Mouse (Mus musculus) forebrain, embryonic 11.5 days (tissue): Measurements from ENCODE around the gene Plekhd1. TPM values are rescaled to one million over a fixed set of nuclear protein-coding genes. Genes with fewer than 3 reads are reported as not detected.
A peak's percentile ranks its signal among the peaks of the same experiment; 100 is the strongest.

Experiments
- ATAC-seq: fragments of 200-750 bp; cut with Nextera tagmentation; replicated peaks from 2 replicates; pipeline ENCODE4 v1.8.0; 2017; ENCODE audit warnings: moderate TSS enrichment; ENCODE audit not compliant: low FRiP score
- DNase-seq: peaks from one replicate; pipeline ENCODE4 v3.0.0-alpha.2; 2017; ENCODE audit warnings: low spot score
- H3K27ac ChIP-seq: fragments of 300-500 bp; sonication (generic); 2 replicates; pipeline ENCODE4 v1.5.1; 2014; ENCODE audit warnings: low read depth, low read length
- H3K27me3 ChIP-seq: fragments of 300-500 bp; sonication (generic); 2 replicates; pipeline ENCODE4 v1.6.1; 2014; ENCODE audit warnings: mild to moderate bottlenecking, low read length, mixed read lengths; ENCODE audit not compliant: control insufficient read depth, insufficient read depth
- H3K36me3 ChIP-seq: fragments of 300-500 bp; sonication (generic); 2 replicates; pipeline ENCODE4 v1.6.1; 2014; ENCODE audit warnings: mild to moderate bottlenecking, low read length, moderate library complexity, mixed read lengths; ENCODE audit not compliant: control insufficient read depth, insufficient read depth
- H3K4me1 ChIP-seq: fragments of 300-500 bp; sonication (generic); replicated peaks from 2 replicates; pipeline ENCODE4 v1.6.1; 2014; ENCODE audit warnings: low read length, mixed read lengths; ENCODE audit not compliant: control insufficient read depth, insufficient read depth
- H3K4me2 ChIP-seq: fragments of 300-500 bp; sonication (generic); 2 replicates; pipeline ENCODE4 v1.6.1; 2014; ENCODE audit warnings: low read depth, mild to moderate bottlenecking, low read length, moderate library complexity, mixed read lengths; ENCODE audit not compliant: severe bottlenecking
- H3K4me3 ChIP-seq: fragments of 300-500 bp; sonication (generic); 2 replicates; pipeline ENCODE4 v1.5.1; 2014; ENCODE audit warnings: low read depth, low read length
- H3K9ac ChIP-seq: fragments of 300-500 bp; sonication (generic); 2 replicates; pipeline ENCODE4 v1.6.1; 2014; ENCODE audit warnings: low read length
- H3K9me3 ChIP-seq: fragments of 300-500 bp; sonication (generic); 2 replicates; pipeline ENCODE4 v1.6.1; 2016; ENCODE audit warnings: low read length, mixed read lengths; ENCODE audit not compliant: control insufficient read depth
- WGBS: fragments of 180-500 bp; shearing (Covaris S2); extraction: QIAGEN DNeasy Blood & Tissue Kit; methylation state at CpG from one replicate; pipeline ENCODE4 v1.1.7; 2014; 5-methylcytosine and 5-hydroxymethylcytosine counted together
- polyA plus RNA-seq: library from polyadenylated mRNA; unstranded; fragments of >200 nt; fragmentation: Nextera tagmentation; extraction: Ambion mirVana; gene quantifications from 2 replicates; pipeline ENCODE4 v1.2.1, GENCODE M21; 2014

The Plekhd1 gene
- polyA plus RNA-seq, 1 experiment from 2014 or later = 0.60 TPM

GRCm38 (mm10) chr12:80658661-80659060, 33.7 kb upstream of the Plekhd1 start:
- ATAC-seq = no peak
- 91% methylated on average over 6 of the region's 6 CpGs for WGBS
- H3K9ac ChIP-seq = no peak overlapping the region
- no peak overlapping the region for H3K4me3 ChIP-seq
- H3K9me3 ChIP-seq = no peaks in the 10 kb centered on the region
- DNase-seq = no peak
- no peaks in the 10 kb centered on the region for H3K36me3 ChIP-seq
- no peaks in the 10 kb centered on the region for H3K4me1 ChIP-seq
- no peaks in the 10 kb centered on the region for H3K27me3 ChIP-seq
- no peak overlapping the region for H3K4me2 ChIP-seq
- no peak overlapping the region for H3K27ac ChIP-seq

- Histone ChIP-seq H3K36me3 (no peaks in the 10 kb centered on the region), H3K4me2 (no peak overlapping the region), H3K4me3 (no peak overlapping the region), H3K9me3 (no peaks in the 10 kb centered on the region), H3K4me1 (no peaks in the 10 kb centered on the region), H3K9ac (no peak overlapping the region), H3K27me3 (no peaks in the 10 kb centered on the region), H3K27ac (no peak overlapping the region)
- WGBS = 93% methylated on average over 10 of the region's 10 CpGs
- ATAC-seq (no peak), DNase-seq (no peak)
Observed at GRCm38 (mm10) chr12:80662322-80662721, 30.1 kb upstream of the Plekhd1 start.

DNA sequence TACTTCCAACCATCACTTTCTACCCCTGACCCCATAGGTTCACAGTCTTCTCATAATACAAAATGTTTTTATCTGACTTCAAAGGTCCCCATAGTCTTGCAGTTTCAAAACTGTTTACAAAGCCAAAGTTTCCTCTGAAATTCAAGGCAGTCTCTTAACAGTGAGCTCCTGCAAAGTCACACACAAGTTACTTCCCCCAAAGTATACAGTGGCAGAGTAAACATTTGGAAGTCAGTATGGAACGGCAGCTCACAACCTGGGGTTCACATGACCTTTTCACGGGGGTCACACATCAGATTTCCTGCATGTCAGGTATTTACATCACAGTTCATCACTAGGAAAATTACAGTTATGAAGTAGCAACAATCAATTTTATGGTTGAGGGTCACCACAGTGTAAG, 28.5 kb upstream of the Plekhd1 start:
- no peaks in the 10 kb centered on the region for H3K36me3 ChIP-seq
- no peaks in the 10 kb centered on the region for H3K4me1 ChIP-seq
- no peak overlapping the region for H3K9ac ChIP-seq
- 89% methylated on average over 2 of the region's 2 CpGs for WGBS
- no peak overlapping the region for H3K4me3 ChIP-seq
- no peak overlapping the region for H3K27ac ChIP-seq
- DNase-seq (no peak), ATAC-seq (no peak)
- no peaks in the 10 kb centered on the region for H3K9me3 ChIP-seq
- no peak overlapping the region for H3K4me2 ChIP-seq
- H3K27me3 ChIP-seq = no peaks in the 10 kb centered on the region

- Histone ChIP-seq H3K9ac (no peak overlapping the region), H3K4me3 (no peak overlapping the region), H3K27ac (no peak overlapping the region), H3K4me1 (no peaks in the 10 kb centered on the region), H3K9me3 (no peaks in the 10 kb centered on the region), H3K27me3 (no peaks in the 10 kb centered on the region), H3K36me3 (no peaks in the 10 kb centered on the region), H3K4me2 (no peak overlapping the region)
- WGBS = 95% methylated on average over 2 of the region's 2 CpGs
- DNase-seq (no peak), ATAC-seq (no peak)
Observed at GRCm38 (mm10) chr12:80668391-80668790, 24.0 kb upstream of the Plekhd1 start.

DNA sequence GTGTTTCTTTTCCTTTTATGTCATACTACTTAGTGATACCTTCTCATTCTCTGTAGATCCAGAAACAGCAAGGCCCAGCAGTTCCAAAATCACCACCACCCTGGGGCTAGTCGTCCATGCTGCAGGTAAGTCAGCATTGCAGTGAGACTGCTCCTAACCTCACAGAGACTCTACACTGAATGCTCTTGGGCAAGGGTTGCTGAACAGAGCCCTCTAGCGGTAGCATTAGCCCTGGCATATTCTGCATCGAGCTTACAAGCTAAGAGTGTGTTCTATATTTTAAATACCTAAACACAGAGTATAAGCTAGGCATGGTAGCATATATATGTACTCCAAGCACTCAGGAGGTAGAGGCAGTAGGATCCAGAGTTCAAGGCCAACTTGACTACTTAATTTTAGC, 19.2 kb upstream of the Plekhd1 start:
- Histone ChIP-seq H3K36me3 (no peaks in the 10 kb centered on the region; the same call in 1 of the 2 replicates), H3K9ac (no peak overlapping the region)

GRCm38 (mm10) chr12:80681340-80681739, 11.1 kb upstream of the Plekhd1 start:
- H3K9me3 ChIP-seq = no peaks in the 10 kb centered on the region
- ATAC-seq = no peak
- no peak overlapping the region for H3K9ac ChIP-seq
- H3K4me3 ChIP-seq = no peak overlapping the region
- H3K4me1 ChIP-seq = no peaks in the 10 kb centered on the region
- H3K4me2 ChIP-seq = no peak overlapping the region
- no peaks in the 10 kb centered on the region for H3K27me3 ChIP-seq
- WGBS = 68% methylated on average over 1 of the region's 1 CpGs
- DNase-seq = no peak
- H3K36me3 ChIP-seq = no peaks in the 10 kb centered on the region; the same call in 1 of the 2 replicates
- H3K27ac ChIP-seq = no peak overlapping the region

More for the DNA sequence above, 19.2 kb upstream of the Plekhd1 start:
- peak; percentile 71 for DNase-seq
- ATAC-seq = no peak
- Histone ChIP-seq H3K27ac (no peak overlapping the region), H3K27me3 (no peaks in the 10 kb centered on the region), H3K9me3 (no peaks in the 10 kb centered on the region), H3K4me2 (no peak overlapping the region), H3K4me1 (no peaks in the 10 kb centered on the region), H3K4me3 (no peak overlapping the region)
- WGBS = 20% methylated on average over 3 of the region's 3 CpGs

DNA sequence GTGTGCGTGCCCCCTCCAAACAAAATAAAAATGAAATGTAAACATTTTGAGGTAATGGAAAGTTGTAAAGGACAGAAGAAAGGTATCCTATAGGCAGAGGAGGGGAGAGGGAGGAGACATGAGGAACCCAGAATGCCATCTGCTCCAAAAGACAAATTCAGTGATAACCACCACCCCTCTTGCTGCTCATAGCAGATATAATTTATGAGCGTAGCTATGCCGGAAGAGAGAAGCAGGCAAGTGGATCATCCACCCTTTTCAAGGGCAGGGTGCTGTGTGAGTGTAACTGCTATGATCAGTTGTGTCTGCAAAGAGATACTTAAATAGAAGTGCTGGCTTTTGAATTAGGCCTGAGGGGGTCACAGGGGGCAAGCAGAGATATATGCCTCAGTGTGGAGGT, 8.8 kb upstream of the Plekhd1 start:
- ATAC-seq = no peak
- H3K4me3 ChIP-seq = no peak overlapping the region
- H3K4me2 ChIP-seq = no peak overlapping the region
- H3K27ac ChIP-seq = no peak overlapping the region
- no peaks in the 10 kb centered on the region for H3K36me3 ChIP-seq
- H3K9me3 ChIP-seq = no peaks in the 10 kb centered on the region
- no peak overlapping the region for H3K9ac ChIP-seq
- WGBS = 88% methylated on average over 3 of the region's 3 CpGs
- DNase-seq = no peak
- H3K27me3 ChIP-seq = no peaks in the 10 kb centered on the region
- H3K4me1 ChIP-seq = no peaks in the 10 kb centered on the region

DNA sequence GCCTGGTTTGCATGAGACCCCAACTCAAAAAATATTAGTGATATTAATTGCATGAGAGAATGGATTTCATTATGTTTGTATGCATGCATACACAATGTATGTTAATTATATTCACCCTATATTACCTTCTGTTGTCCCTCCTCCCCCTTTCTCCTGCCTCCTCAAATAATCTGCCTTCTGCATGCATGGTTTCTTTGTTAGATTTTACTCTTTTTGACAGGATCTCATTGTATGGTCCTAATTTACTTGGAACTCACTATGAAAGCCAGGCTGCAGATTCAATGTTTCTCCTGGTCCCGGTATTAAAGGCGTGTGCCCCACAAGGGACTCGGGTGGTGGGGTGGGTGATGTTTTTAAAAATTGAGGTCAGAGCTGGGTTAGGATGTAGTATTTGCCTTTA, 8.1 kb upstream of the Plekhd1 start:
- ATAC-seq (no peak), DNase-seq (no peak)
- no peak overlapping the region for H3K27ac ChIP-seq
- H3K36me3 ChIP-seq = no peaks in the 10 kb centered on the region
- no peaks in the 10 kb centered on the region for H3K9me3 ChIP-seq
- H3K4me3 ChIP-seq = no peak overlapping the region
- no peak overlapping the region for H3K4me2 ChIP-seq
- no peaks in the 10 kb centered on the region for H3K4me1 ChIP-seq
- 55% methylated on average over 3 of the region's 3 CpGs for WGBS
- H3K27me3 ChIP-seq = no peaks in the 10 kb centered on the region
- H3K9ac ChIP-seq = no peak overlapping the region

DNA sequence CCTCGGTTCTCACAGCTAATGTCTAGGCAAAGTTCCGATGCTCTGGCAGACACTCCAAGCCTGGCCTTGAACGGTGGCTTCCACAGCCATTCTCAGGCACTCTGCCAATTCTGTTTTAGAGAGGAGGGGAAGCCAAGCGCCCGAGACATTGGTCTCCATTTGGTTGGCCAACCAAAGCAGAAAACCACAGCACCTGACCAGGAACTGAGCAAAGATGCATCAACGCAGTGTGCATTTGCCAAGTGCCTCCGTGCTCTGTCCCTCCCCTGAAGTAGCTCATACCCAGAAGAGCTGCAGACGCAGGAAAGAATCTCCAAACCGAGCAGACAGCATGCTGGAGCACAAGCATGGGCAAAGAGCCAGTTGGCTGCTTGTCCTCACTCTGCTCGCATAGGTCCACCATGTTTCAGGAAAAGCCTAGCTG, 4.6 kb upstream of the Plekhd1 start:
- no peak overlapping the region for H3K9ac ChIP-seq
- H3K9me3 ChIP-seq = no peaks in the 10 kb centered on the region
- no peak overlapping the region for H3K4me3 ChIP-seq
- DNase-seq (no peak), ATAC-seq (no peak)
- no peak overlapping the region for H3K27ac ChIP-seq
- WGBS = 90% methylated on average over 10 of the region's 10 CpGs
- H3K4me2 ChIP-seq = no peak overlapping the region
- peaks cover 18% of the 10 kb centered on the region for H3K27me3 ChIP-seq
- no peaks in the 10 kb centered on the region for H3K36me3 ChIP-seq
- peaks cover 10% of the 10 kb centered on the region for H3K4me1 ChIP-seq
